Mouse (Mus musculus): ENCODE measurements around the gene Slc25a28.

Slc25a28 gene

DNA sequence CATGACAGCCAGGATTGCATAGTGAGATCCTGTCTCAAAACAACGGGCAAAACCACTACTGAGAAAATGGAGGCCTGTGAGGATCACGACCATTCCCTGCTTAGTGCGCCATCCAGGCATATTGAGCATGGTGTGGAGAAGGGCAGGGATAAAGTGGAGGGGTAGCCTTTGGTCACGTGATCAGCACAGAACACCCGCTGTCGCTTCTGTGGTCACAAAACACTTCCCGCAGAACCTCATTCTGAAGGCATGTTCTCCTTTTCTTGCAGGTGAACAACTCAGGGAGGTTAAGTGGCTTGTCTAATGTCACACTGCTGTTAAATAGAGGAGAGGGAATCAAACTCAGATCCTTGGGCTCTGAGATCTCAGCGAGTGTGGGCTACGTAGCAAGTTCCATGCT, 29.2 kb downstream of the Slc25a28 start:
- CTCF ChIA-PET: interaction anchor here (1.0 to 1.8 kb wide), 4 partner anchors 11 to 29 kb away, joined by 3 to 8 read pairs (median 3); partner anchors contain the start of gene Slc25a28

DNA sequence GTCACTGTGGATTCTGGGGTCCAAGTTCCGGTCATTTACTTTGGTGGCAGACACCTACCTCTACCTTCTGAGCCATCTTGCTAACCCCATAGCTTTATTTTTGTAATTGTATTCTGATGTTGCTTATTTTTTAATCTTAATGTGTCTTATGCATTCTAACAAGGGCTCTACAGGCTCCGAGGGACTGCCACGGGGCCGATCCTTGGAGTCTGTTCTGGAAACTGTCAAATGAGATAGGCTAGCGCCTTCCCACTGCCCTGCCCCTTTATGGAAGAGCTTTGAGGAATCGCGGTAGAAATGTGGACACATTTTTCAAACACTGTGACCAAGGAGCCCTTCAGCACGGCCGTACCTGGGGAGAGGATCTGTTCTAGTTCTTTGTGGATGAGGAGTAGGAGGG, 31.8 kb downstream of the Slc25a28 start:
- CTCF ChIA-PET: no interaction called here

DNA sequence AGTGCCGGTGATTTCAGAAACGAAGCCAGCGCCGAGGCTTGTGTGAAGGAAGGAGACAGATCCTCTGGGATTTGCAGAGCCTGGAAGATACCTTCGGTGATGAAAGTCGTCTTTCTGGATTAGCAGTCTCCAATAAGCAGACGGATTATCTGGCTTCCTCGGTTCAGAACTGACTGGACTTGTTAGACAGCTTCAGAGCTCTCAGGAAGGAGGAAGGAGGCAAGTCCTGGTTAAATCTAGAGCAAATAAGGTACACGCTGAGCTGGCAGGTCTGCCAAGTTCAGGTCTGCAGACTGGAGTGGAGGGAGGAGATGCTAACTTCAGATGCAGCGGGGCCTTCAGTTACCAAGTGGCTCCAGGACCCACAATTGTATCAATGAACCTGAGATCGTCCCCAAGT, 32.8 kb downstream of the Slc25a28 start:
- CTCF ChIA-PET: no interaction called here

DNA sequence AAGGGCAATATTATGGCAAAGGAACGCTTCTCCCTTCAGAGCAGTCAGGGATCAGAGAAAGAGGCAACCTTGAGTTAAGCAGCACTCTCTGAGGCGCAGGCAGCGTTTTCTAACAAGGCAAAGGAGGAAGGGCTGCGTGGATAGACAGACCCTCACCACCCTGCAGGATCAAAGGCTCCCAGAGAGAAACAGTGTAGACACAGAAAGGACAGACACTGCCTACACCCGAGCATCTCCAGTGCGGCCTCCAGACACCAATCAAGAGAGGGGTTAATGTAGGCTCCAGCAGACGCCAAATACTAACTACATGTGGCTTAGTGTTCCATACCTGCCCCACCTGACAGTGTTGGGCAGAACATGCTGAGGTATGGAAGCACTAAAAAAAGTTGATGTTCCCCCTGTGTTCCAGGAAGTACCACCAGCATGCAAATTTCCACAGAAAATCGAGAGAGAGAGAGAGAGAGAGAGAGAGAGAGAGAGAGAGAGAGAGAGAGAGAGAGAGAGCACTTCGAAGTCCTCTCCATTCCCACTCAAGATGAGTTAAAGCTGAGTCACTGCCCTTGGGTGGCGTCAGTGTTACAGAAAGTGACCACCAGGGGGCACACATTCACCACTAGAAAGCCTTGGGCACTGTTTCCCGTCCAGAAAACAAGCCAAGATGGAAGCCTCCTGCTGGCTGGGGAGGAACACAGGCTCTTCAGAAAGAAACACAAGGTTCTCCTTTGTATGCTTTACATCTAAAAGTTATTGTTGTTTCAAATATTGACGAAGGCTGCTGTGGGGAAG, 44.0 kb downstream of the Slc25a28 start:
- CTCF ChIA-PET: interaction anchor here (0.6 to 1.1 kb wide), 6 partner anchors 24 to 60 kb away, joined by 4 to 11 read pairs (median 6); no protein-coding TSS in a partner anchor

DNA sequence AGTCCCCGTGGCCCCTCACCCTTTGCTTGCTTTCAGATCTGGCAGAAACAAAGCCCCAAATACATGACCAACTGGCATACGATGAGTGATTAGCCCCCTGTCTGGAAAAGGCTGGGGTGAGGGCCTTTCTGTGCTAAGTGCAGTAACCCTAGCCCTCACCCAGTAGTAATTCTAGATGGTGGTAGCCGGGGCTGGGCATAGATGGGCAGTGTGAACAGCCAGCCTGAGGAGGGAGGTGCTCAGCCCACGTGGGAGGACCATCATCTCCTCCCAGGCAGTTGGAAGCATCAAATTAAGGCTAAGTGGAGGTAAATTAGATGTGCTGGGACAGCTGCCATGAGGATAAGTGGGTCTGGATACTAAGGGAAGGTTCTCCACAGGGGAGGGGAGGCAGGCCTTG, 45.6 kb downstream of the Slc25a28 start:
- CTCF ChIA-PET: interaction anchor here (1.0 kb wide), 1 partner anchor 16 kb away, joined by 3 read pairs; no protein-coding TSS in a partner anchor

DNA sequence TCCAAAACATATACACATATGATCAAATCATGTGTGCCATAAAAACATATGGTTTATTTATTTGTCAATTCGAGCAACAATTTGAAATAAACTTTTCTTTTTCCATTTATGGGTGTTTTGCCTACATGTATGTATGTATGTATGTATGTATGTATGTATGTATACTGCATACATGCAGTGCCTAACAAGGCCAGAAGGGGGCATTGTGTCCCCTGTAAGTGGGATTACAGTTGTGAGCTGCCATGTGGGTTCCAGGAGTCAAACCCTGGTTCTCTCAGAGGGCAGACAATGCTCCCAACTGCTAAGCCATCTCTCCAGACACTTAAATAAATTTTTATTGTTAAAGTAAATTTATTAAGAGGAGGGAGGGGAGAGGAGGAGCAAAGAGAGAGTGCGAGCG, 47.3 kb downstream of the Slc25a28 start:
- CTCF ChIA-PET: interaction anchor here (1.5 kb wide), 1 partner anchor 14 kb away, joined by 3 read pairs; no protein-coding TSS in a partner anchor

DNA sequence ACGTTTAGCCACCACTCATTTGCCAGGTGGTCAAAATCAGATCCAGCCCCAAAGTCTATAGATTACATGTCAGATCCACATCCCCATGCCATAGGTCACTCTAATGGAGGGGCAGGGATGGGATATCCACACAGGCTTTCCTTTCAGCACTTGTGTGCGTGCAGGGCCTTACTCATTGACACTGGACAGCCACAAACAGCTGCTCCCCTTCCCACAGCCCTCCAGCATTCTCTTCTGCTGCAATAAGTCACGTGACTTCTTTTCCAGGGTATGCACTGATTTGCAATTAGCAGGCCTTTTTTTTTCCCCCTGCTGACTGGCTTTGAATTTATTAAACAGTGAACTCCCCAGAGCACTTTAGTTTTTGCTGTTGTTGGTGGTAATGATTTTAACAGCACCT, 48.5 kb downstream of the Slc25a28 start:
- CTCF ChIA-PET: interaction anchor here (1.5 kb wide), 1 partner anchor 13 kb away, joined by 3 read pairs; no protein-coding TSS in a partner anchor

DNA sequence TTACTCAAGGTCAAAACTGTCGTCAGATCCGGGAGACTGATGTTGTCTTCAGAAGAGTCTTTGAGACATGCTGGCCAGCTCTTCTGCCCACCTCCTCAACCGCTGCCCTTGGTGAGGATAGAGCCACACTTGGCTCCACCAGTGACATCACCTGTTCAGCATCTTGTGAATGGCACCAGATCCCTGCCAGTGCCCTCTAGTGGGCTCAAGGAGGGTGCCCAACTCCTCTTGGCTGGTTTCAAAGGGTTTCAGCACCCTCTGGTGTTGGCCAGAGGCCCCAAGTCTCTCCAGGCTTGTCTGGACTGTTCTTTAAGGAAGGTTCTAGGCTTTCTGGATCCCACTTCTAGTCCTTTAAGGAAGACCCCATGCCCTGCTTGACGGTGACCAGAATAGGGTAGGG, 50.8 kb downstream of the Slc25a28 start:
- CTCF ChIA-PET: interaction anchor here (0.6 to 1.4 kb wide), 4 partner anchors 11 to 153 kb away, joined by 3 read pairs; partner anchors contain the start of gene Nkx2-3

DNA sequence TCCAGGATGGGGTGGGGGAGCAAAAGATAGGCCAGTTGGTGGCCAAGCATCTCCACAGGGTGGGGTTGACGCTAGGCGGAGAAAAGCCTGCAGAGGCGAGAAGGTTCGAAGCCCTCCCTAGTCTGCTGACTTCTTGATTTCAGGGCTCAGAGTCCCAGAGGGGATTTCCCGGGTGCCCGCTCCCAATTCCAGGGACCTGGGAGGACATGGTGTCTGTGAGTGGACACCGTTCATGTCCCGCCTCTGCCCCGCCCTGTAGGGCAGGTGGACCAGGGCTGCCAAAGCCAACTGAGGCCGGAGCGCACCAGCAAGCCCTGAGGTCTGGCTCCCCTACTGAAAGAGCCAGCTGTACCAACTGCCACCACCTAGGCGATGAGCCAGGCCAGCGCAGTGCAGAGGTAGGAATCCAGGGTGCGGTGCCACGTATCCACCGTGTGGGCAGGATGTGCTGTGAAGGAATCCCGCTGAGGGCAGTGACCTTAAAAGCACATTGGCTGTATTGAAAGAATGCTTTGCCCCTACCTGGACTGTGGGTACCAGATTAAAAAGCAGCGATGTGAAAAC, 54.7 kb downstream of the Slc25a28 start:
- CTCF ChIA-PET: no interaction called here

DNA sequence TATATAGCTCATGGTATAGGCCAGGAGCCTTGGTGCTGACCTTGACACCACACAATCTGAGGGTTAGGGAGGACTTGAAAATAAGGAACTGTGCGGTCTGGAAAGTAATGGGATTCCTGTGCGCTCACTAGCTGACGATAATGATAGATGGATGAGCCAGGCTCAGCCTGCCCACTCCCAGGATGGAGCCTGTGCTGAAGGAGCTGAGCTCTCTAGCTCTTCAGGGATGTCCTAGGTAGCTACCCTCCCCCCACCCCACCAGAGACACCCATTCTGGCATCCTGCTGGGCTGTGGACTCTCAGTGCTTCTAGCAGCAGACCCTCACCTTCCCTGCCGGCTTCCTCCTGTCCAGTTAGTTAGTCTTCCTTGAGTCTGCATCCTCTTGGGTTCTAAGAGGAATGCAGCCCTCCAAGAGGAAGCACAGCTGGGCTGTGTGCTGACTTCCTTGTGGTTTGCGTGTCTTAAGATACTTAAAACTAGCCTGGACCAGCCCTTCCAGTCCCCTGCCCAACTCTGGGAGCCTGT, 56.1 kb downstream of the Slc25a28 start:
- CTCF ChIA-PET: interaction anchor here (0.6 kb wide), 2 partner anchors 39 to 58 kb away, joined by 3 to 7 read pairs; no protein-coding TSS in a partner anchor

DNA sequence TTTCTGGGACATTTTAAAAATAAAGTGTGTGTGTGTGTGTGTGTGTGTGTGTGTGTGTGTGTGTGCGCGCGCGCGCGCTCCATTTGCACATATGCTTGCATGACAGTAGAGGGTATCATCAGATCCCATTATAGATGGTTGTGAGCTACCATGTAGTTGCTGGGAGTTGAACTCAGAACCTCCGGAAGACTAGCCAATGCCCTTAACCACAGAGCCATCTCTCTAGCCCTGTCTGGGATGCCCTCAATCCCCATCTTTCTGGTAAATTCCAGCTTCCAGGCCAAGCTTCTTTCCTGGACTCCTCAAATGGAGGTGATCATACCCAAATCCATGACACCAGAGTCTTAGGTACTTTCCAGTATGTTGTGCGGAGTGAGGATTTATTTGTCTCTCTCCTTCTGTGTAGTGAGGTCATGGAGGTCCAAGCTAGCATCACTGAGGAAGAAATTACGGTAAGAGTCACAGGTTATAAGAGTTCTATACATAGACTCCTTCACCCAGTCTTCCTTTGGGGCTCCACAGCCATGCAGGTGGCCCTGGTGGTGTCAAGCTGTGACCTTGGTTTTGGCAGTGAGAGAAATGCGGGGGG, 56.8 kb downstream of the Slc25a28 start:
- CTCF ChIA-PET: interaction anchor here (0.6 kb wide), 1 partner anchor 57 kb away, joined by 3 read pairs; no protein-coding TSS in a partner anchor

DNA sequence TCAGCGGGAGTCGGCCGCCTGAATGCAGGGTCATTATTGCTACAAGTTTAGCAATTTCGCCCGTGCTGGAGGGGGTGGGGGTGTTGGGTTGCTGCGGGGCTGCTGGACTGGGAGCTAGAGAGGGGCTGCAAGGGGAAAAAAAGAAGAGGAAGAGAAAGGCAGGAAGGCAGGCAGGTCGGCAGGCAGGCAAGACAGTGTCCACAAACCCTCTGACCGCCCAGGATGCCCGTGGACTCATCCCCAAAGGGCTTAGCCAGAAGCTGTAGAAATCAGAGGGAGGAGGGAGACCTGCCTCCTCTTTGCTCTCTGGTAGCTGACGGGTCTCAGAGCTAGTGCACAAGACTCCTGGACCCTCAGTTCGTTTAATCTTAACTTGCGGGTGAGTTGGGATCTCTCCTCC, 57.8 kb downstream of the Slc25a28 start:
- CTCF ChIA-PET: no interaction called here

DNA sequence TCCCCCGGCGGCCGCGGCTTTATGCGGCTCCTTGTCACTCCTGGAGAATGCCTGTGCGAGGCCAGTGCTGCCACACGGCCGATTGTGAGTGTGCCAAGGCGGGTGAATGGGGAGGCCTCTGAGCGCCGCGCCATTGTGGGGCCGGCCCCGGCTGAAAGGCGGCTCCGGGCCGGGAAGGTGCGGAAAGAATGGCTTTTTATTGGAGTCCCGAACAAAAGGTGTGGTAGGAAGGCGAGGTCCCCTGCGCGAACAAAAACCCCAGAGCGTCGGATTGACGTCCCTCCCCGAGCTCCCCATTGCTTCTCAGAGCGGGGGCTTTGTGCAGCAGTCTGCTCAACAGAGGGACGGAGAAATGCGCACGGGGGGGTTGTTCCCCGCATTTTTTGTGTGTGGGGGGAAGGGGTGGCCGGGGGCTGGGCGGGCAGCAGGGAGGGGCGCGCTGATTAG, 58.2 kb downstream of the Slc25a28 start:
- CTCF ChIA-PET: interaction anchor here (0.7 kb wide), 1 partner anchor 52 kb away, joined by 6 read pairs; no protein-coding TSS in a partner anchor

DNA sequence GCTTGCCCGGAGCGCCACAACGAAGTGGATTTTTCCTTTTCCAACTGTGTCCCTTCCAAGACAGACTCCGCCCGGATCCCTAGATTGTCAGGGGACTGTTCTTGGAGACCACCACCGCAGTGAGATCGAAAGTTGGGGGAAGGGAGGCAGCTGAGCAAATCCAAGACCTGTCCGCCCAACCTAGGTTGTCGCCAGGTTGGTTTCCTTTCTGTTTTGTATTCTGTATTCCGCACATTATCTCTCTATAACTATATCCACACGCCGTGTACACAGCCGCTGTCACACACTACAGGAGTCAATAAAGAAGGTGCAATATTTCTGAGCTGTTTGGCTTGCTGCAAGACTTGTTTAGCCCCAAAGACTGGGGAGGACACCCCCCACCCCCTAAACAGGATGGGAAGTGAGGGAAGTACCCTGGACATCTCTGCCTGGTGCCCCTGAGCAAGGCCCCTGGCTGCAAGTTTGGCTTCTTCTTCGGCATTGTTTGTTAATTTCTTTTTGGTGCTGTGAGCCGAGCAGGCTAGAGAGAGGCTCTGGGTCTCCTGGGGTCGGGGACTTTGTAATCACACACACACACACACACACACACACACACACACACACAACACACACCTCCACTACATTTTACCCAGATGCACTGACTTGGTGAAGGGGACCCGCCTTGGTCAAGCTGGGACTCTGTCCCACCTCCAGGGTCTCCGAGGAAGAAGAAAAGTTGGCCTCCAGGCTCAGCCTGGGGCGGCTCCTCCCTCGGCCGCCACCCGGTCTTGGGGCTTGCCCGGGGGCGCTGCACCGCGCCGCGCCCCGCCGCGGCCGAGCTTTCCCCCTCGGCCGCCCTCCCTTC, 58.9 kb downstream of the Slc25a28 start:
- CTCF ChIA-PET: interaction anchor here (0.7 to 0.8 kb wide), 2 partner anchors 52 to 163 kb away, joined by 4 to 6 read pairs; no protein-coding TSS in a partner anchor

DNA sequence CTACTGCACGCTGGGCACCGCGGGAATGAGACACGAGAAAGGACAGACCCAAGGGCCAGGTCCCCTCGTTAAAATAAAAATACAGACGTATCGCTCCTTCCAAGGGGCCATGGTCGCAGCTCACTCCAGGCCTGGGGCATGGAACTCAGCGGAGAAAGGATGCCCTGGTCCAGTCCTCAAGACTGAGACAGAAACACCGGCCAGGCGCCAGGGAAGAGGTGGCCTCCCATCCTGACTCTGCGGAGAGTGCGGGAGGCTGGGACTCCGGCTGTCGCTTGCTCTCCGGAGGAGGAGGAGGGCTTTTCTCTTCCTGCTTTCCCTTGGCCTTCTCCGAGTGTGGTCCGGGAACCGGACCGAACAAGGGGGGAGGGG, 59.6 kb downstream of the Slc25a28 start:
- CTCF ChIA-PET: interaction anchor here (0.8 to 1.5 kb wide), 2 partner anchors 85 to 164 kb away, joined by 3 to 4 read pairs; no protein-coding TSS in a partner anchor

DNA sequence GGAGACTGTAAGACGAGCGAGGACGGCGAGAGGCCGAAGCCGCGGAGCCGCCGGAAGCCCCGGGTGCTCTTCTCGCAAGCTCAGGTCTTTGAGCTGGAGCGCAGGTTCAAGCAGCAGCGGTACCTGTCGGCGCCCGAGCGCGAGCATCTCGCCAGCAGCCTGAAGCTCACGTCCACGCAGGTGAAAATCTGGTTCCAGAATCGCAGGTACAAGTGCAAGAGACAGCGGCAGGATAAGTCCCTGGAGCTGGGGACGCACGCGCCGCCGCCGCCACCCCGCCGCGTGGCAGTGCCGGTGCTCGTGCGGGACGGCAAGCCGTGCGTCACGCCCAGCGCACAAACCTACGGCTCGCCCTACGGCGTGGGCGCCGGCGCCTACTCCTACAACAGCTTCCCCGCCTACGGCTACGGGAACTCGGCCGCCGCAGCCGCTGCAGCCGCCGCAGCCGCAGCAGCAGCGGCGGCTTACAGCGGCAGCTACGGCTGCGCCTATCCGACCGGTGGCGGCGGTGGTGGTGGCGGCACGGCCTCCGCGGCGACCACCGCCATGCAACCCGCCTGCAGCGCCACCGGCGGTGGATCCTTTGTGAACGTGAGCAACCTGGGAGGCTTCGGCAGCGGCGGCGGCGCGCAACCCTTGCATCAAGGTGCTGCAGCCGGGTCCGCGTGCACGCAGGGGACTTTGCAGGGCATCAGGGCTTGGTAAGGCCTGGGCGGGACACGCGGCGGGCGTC, 60.2 kb downstream of the Slc25a28 start:
- CTCF ChIA-PET: interaction anchor here (1.0 to 1.5 kb wide), 2 partner anchors 8 to 84 kb away, joined by 3 read pairs; no protein-coding TSS in a partner anchor

Measured in spleen, embryonic (tissue).